Mouse (Mus musculus) intestine, embryonic 15.5 days (tissue): ENCODE results near the gene Cdh13. TPM values are rescaled to one million over a fixed set of nuclear protein-coding genes. Genes with fewer than 3 reads are reported as not detected.

ENCODE experiments used
- ATAC-seq: fragments of 200-750 bp; cut with Nextera tagmentation; 2 replicates; pipeline ENCODE4 v1.8.0; 2017; ENCODE audit warnings: moderate TSS enrichment, moderate library complexity
- H3K27ac ChIP-seq: fragments of 300-500 bp; sonication (generic); 2 replicates; pipeline ENCODE4 v1.5.1; 2015; ENCODE audit warnings: mild to moderate bottlenecking, inconsistent platforms
- H3K27me3 ChIP-seq: fragments of 300-500 bp; sonication (generic); replicated peaks from 2 replicates; pipeline ENCODE4 v1.6.1; 2015; ENCODE audit warnings: inconsistent platforms
- H3K36me3 ChIP-seq: fragments of 300-500 bp; sonication (generic); 2 replicates; pipeline ENCODE4 v1.6.1; 2015; ENCODE audit warnings: inconsistent platforms
- H3K4me1 ChIP-seq: fragments of 300-500 bp; sonication (generic); replicated peaks from 2 replicates; pipeline ENCODE4 v1.6.1; 2015; ENCODE audit warnings: inconsistent platforms
- H3K4me2 ChIP-seq: fragments of 300-500 bp; sonication (generic); replicated peaks from 2 replicates; pipeline ENCODE4 v1.6.1; 2015; ENCODE audit warnings: mild to moderate bottlenecking, inconsistent platforms
- H3K4me3 ChIP-seq: fragments of 300-500 bp; sonication (generic); replicated peaks from 2 replicates; pipeline ENCODE4 v1.5.1; 2015; ENCODE audit warnings: inconsistent platforms
- H3K9ac ChIP-seq: fragments of 300-500 bp; sonication (generic); 2 replicates; pipeline ENCODE4 v1.6.1; 2015; ENCODE audit warnings: inconsistent platforms
- H3K9me3 ChIP-seq: fragments of 300-500 bp; sonication (generic); 2 replicates; pipeline ENCODE4 v1.6.1; 2016; ENCODE audit warnings: inconsistent platforms
- WGBS: fragments of 180-500 bp; shearing (Covaris S2); methylation state at CpG from one replicate; pipeline ENCODE4 v1.1.7; 2015; 5-methylcytosine and 5-hydroxymethylcytosine counted together
- polyA plus RNA-seq: library from polyadenylated mRNA; unstranded; fragments of >200 nt; fragmentation: Nextera tagmentation; extraction: Ambion mirVana; gene quantifications from 2 replicates; pipeline ENCODE4 v1.2.1, GENCODE M21; 2015

Gene Cdh13
- polyA plus RNA-seq, 1 experiment from 2014 or later = 6.5 TPM

DNA sequence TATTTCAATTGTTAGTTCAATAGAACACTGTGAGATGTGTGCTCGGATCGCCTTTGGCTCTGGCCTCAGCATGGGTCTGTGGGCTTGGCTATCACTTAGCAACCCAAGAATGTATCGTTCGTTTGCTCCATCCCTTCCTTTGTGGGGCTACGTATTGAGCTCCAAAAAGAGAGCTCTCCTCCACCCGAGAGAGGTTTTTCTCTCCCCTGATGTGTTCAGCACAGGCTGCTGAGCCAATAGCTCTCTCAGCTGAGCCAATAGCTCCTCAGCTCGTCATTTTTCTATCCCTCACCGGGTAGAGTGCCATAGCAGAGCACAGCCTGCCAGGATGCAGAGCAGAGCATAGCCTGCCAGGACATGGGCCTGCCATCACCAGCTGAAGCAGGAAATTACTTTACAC lies 345.2 kb downstream of the Cdh13 start:
- Histone ChIP-seq H3K27me3 (no peaks in the 10 kb centered on the region), H3K27ac (no peak overlapping the region), H3K4me3 (no peak overlapping the region), H3K9ac (no peak overlapping the region), H3K9me3 (no peaks in the 10 kb centered on the region), H3K36me3 (no peaks in the 10 kb centered on the region), H3K4me1 (no peaks in the 10 kb centered on the region), H3K4me2 (no peak overlapping the region)
- 61% methylated on average over 8 of the region's 8 CpGs for whole genome bisulfite sequencing
- ATAC-seq = no peak

DNA sequence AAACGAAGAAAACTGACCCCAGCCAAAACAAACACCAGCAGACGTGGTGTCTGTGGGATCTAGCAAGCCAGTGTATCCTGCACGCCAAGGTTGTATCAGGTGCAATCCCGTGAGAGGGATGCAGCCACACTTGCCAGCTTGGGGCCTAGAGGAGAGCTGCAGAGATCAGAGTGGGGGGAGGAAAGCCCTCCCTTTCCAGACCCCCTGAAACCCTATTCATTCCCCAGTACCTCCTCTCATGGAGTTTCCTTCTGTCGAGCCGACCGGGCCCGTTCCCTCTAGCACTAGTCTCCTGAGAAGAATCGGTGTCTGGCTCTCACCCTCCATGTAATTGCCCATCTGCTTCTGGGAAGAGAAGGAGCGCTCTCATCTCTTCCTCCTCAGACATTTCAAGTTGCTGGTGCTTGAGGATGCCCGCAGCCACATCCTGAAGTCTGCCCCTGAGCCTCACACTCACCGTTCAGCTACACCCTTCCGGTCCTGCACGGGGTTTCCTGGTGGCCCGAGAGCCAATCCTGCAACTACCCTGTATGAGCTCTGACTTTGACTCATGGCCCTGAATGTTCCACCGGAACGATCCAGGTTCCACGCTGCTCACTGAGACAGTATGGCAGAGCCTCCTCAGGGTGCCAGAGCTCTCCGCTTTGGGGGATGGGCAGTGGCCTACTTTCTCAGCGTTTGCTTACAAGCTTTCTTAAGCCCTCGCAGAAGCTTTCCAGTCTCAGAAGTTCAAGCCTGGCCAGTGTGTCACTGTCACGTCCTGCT lies 351.9 kb downstream of the Cdh13 start:
- Histone ChIP-seq H3K27me3 (no peaks in the 10 kb centered on the region), H3K4me2 (no peak overlapping the region), H3K36me3 (no peaks in the 10 kb centered on the region), H3K4me1 (no peaks in the 10 kb centered on the region), H3K4me3 (no peak overlapping the region), H3K27ac (no peak overlapping the region), H3K9me3 (no peaks in the 10 kb centered on the region), H3K9ac (no peak overlapping the region)
- no peak for ATAC-seq
- WGBS = 70% methylated on average over 22 of the region's 22 CpGs

DNA sequence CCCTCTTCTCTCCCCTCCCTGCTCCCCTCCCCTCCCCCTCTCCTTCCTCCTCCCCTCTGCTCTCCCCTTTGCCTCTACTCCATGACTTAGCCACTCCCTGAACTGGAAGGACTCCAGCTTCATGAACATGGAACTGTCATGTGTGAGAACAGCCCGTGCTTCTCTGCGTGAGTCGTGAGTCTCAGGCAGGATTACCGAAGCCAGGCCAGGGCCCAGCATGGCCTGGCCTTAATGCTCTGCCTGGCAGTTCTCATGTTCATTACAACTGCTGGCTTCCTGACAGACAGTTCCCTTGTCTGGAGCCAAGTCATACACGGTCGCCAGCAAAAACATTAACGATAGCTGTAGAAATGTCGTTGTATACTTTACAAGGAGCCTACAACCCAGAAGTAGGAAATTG lies 356.1 kb downstream of the Cdh13 start:
- H3K36me3 ChIP-seq = no peaks in the 10 kb centered on the region
- H3K27ac ChIP-seq = no peak overlapping the region
- 62% methylated on average over 8 of the region's 8 CpGs for WGBS

DNA sequence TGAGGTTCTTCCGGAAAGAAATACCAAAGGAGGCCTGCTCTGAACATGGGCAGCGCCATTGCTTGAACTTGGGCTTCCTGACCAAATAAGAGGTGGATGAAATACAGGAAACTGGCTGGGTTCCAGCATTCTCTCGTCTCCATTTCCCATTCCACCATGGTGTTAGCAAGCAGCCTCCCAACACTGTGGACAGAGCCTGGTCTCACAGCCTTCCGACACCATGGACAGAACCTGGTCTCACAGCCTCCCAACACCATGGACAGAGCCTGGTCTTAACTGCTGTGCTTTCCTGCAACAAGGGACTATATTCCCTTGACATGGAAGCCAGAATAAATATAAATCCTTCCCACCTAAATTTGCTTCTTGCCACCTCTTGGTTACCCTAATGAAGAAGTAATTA lies 358.3 kb downstream of the Cdh13 start:
- Histone ChIP-seq H3K27me3 (no peaks in the 10 kb centered on the region), H3K4me2 (no peak overlapping the region), H3K9ac (no peak overlapping the region), H3K4me1 (no peaks in the 10 kb centered on the region), H3K36me3 (no peaks in the 10 kb centered on the region), H3K9me3 (no peaks in the 10 kb centered on the region), H3K27ac (no peak overlapping the region), H3K4me3 (no peak overlapping the region)
- 78% methylated on average over 4 of the region's 4 CpGs for WGBS
- no peak for ATAC-seq

More for the DNA sequence above, 356.1 kb downstream of the Cdh13 start:
- Histone ChIP-seq H3K4me1 (no peaks in the 10 kb centered on the region), H3K27me3 (no peaks in the 10 kb centered on the region), H3K4me2 (no peak overlapping the region), H3K9me3 (no peaks in the 10 kb centered on the region), H3K9ac (no peak overlapping the region), H3K4me3 (no peak overlapping the region)
- ATAC-seq = no peak

DNA sequence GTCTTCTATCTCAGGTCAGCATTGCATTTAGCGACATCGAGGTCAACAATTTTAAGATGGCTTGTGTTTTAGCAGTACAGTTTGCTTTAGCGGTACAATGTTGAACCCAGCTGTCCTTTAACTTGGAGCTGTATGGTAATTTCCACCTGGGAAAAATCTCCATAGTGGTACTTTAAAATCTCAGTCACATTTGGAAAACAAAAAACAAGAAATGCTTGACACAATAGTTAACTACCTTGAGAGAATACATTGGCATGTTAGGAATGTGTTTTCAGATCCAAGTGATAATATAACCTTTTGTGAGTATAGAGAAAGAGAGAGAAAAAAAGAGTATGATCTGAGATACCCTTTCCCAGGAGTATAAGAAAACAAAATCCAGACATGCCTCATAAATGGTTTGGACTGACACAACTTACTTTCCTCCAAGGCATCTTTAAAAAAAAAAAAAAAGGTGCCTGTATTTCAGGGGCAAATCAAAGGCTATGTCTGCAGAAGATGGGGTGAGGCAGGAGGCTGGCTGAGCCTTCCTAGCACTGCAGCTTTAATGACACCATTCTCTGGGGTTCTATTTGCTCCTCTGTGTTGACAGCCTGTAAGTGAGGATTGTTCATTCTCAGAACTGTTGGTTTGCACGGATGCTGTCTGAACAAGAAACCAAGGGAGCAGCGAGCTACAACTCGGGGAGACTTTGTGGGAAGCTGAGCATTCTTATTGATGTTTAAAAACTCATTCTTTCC lies 365.4 kb downstream of the Cdh13 start:
- H3K9me3 ChIP-seq = no peaks in the 10 kb centered on the region
- no peak for ATAC-seq
- no peak overlapping the region for H3K4me2 ChIP-seq
- no peak overlapping the region for H3K4me3 ChIP-seq
- no peaks in the 10 kb centered on the region for H3K27me3 ChIP-seq
- H3K9ac ChIP-seq = no peak overlapping the region
- 66% methylated on average over 6 of the region's 6 CpGs for WGBS
- no peaks in the 10 kb centered on the region for H3K36me3 ChIP-seq
- H3K27ac ChIP-seq = no peak overlapping the region
- no peaks in the 10 kb centered on the region for H3K4me1 ChIP-seq

DNA sequence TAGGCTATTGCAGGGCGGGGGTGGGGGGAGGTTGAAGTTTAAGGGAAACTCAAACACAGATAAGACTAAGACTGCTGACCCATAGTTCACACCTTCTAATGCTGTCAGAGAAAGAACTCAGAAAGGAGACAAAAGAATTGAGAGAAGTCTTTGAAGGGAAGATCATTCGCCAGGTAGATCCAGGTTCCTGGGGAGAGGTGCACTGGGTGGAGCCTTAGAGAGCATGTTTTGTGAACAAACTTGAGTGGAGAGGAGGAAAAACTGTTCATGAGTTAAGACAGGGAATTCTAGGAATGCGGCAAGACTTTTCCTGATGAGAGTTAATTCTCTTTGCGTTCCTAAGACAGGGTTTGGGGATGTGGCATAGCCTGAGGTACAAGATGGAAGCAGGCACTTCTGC lies 366.4 kb downstream of the Cdh13 start:
- WGBS = 60% methylated on average over 4 of the region's 4 CpGs

DNA sequence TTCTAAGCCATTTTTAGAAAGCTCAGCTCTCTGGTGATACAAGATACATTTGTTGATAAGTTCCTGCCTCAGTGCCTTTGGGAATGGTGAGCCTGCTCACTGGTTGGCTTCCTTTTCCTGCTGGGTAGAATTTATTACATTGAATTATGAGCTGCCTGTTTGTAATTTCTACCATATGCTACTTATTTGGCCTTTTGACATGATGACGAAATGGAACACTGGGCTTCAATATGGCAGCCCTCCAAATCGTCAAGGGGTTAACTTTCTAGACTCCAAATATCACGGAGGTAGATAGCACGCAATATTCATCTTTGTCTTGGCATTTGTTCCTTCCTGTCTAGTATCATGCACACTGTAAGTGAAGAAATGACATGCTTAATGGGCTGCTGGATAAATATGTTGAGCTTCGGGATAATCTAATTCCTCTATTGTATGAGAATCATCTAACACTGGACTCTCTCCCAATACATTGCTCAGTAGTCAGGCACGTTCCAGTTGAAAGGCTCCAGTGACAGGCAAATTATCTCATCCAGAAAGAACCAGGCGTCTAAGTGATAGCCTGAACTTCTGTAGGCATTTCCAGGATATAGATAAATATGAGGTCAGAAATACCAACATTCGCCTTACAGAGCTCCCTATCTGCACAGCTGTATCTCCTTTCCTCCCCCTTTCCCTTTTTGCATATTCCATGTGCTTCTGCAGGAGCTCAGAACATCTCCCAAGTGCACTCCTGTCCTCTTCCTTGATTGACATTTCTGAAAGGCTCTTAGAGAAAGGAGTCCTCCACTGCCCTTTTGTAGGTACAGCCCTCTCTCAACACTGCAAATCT lies 378.7 kb downstream of the Cdh13 start:
- H3K36me3 ChIP-seq = no peaks in the 10 kb centered on the region
- no peak overlapping the region for H3K4me2 ChIP-seq
- ATAC-seq = no peak
- H3K27me3 ChIP-seq = no peaks in the 10 kb centered on the region
- H3K4me3 ChIP-seq = no peak overlapping the region
- H3K27ac ChIP-seq = no peak overlapping the region
- H3K9me3 ChIP-seq = no peaks in the 10 kb centered on the region
- H3K9ac ChIP-seq = no peak overlapping the region
- H3K4me1 ChIP-seq = no peaks in the 10 kb centered on the region
- 57% methylated on average over 8 of the region's 8 CpGs for WGBS

More for the DNA sequence above, 366.4 kb downstream of the Cdh13 start:
- Histone ChIP-seq H3K4me1 (no peaks in the 10 kb centered on the region), H3K9ac (no peak overlapping the region), H3K9me3 (no peaks in the 10 kb centered on the region), H3K4me3 (no peak overlapping the region), H3K36me3 (no peaks in the 10 kb centered on the region), H3K4me2 (no peak overlapping the region), H3K27me3 (no peaks in the 10 kb centered on the region), H3K27ac (no peak overlapping the region)
- ATAC-seq = no peak

DNA sequence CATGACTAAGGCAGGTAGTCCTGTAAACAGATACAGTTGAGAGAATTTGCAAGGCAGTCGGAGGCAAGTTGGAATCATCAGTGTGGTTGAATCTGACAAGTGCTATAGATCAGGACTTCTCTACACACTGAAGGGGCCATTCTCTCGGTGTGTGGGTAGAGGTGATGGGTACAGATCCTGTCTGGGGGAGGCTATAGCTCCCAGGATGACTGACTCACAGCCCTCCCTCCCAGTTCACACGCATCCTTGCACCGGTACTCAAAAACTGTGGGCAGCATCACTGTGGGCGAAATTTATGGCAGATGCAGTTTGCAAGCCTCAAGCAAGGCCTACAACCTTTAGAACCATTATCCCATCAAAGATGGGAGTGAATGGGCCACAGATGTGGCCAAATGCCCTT lies 381.5 kb downstream of the Cdh13 start:
- 86% methylated on average over 5 of the region's 5 CpGs for WGBS
- Histone ChIP-seq H3K4me1 (no peaks in the 10 kb centered on the region), H3K4me3 (no peak overlapping the region), H3K36me3 (no peaks in the 10 kb centered on the region), H3K9ac (no peak overlapping the region), H3K9me3 (no peaks in the 10 kb centered on the region), H3K27ac (no peak overlapping the region), H3K27me3 (no peaks in the 10 kb centered on the region), H3K4me2 (no peak overlapping the region)
- ATAC-seq = no peak

DNA sequence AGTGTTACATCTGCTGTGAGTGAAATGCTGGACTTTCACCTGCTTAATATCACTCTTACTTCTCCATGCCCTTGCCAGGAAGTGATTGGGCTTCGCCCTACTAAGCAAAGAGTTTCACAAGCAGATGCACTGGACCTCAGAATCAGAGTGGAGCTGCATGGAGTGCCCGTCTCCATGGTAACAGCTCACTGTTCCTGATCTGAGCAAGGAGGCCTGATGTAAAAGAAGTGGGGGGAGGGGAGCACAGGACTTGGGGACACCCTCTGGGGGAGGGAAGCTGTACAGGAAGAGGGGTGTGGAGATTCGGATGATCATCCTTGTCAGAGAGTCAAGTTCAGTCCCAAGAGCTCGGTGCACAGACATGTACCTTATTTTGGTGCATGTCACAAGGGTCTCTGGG lies 384.2 kb downstream of the Cdh13 start:
- WGBS = 83% methylated on average over 4 of the region's 4 CpGs
- ATAC-seq = no peak
- Histone ChIP-seq H3K9me3 (no peaks in the 10 kb centered on the region), H3K27ac (no peak overlapping the region), H3K4me2 (no peak overlapping the region), H3K9ac (no peak overlapping the region), H3K27me3 (no peaks in the 10 kb centered on the region), H3K4me3 (no peak overlapping the region), H3K4me1 (no peaks in the 10 kb centered on the region), H3K36me3 (no peaks in the 10 kb centered on the region)

DNA sequence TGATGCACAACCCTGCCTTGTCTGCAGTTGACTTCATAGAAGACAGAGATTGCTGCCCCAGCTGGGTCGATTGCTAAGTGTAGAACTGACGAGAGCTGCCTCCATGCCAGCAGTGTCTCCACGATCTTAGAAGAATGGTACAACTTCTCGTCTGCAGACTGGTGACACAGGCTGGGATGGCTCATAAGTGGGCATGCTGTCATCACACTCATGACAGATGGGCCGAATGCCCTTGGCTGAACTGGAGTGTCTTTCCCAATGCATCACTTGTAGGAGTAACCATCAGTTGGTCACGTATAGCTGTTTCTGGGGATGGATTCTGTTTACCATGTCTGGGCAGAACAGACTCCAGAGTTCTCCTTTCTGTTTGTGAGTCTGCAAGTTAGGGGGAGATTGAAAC lies 392.7 kb downstream of the Cdh13 start:
- H3K4me2 ChIP-seq = no peak overlapping the region
- H3K27ac ChIP-seq = no peak overlapping the region
- ATAC-seq = no peak
- no peaks in the 10 kb centered on the region for H3K27me3 ChIP-seq
- WGBS = 82% methylated on average over 6 of the region's 6 CpGs
- H3K4me3 ChIP-seq = no peak overlapping the region
- H3K36me3 ChIP-seq = no peaks in the 10 kb centered on the region
- no peak overlapping the region for H3K9ac ChIP-seq
- no peaks in the 10 kb centered on the region for H3K4me1 ChIP-seq
- no peaks in the 10 kb centered on the region for H3K9me3 ChIP-seq

DNA sequence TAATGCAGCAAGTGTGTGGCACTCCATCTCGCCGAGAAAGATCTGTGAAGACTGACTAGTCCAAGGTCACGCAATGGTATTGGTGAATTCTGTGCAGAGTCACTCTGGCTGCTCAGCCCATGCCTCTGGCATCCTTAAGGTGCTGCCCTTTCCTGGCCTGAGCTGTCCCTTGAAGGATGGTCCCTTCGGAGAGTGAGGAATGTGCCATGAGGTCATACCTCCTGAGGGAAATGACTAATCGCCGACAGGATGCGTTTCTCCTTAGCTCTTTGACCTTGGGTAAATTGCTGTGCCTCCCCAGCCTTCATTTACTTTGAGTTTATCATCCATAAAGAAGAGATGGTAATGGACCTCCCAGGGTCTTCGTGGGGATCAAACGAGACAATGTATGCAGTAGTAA lies 395.8 kb downstream of the Cdh13 start:
- Histone ChIP-seq H3K36me3 (no peaks in the 10 kb centered on the region), H3K4me1 (no peaks in the 10 kb centered on the region), H3K27me3 (no peaks in the 10 kb centered on the region), H3K9me3 (no peaks in the 10 kb centered on the region), H3K4me2 (no peak overlapping the region), H3K27ac (no peak overlapping the region), H3K9ac (no peak overlapping the region), H3K4me3 (no peak overlapping the region)
- ATAC-seq = no peak
- 65% methylated on average over 9 of the region's 9 CpGs for WGBS

DNA sequence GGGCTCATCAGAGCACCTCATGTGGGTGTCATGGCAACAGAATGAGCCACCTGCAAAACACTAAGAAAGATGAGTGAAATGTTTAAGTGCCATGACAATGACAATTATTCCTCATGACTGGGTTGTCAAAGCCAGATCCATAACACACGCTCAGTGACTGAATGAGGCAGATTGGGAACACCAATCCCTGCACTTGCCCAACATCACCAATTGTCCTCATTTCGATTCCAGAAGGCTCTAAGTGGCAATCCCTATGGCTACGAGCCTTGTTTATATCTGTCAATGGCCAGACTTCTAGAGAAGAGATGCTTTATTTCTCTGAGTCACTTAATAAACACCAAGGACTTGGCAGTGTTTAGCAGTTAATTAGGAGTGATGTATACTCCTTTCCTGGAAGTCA lies 399.9 kb downstream of the Cdh13 start:
- Histone ChIP-seq H3K27me3 (no peaks in the 10 kb centered on the region), H3K4me2 (no peak overlapping the region), H3K27ac (no peak overlapping the region), H3K9me3 (no peaks in the 10 kb centered on the region), H3K4me1 (no peaks in the 10 kb centered on the region), H3K9ac (no peak overlapping the region), H3K4me3 (no peak overlapping the region), H3K36me3 (no peaks in the 10 kb centered on the region)
- WGBS = 63% methylated on average over 3 of the region's 3 CpGs
- no peak for ATAC-seq
